Mouse (Mus musculus): ENCODE results near the gene Rpl37. TPM values are rescaled to one million over a fixed set of nuclear protein-coding genes. Genes with fewer than 3 reads are reported as not detected.

The Rpl37 gene
- total RNA-seq (2021): 100 to 1,000 TPM; 399 to 467 TPM
- long read RNA-seq, experiment 1, transcript Rpl37-201 (4 exons, 835 nt): major isoform, 456 of 551 reads
- long read RNA-seq, experiment 1, partial matches to known transcripts: 84 of 551 reads
- long read RNA-seq, experiment 1, other reads (novel, unspliced or antisense): 4 of 551 reads
- long read RNA-seq, experiment 2, transcript Rpl37-201 (4 exons, 835 nt): major isoform, 221 of 227 reads
- long read RNA-seq, experiment 2, partial matches to known transcripts: 0 of 227 reads
- long read RNA-seq, experiment 2, other reads (novel, unspliced or antisense): 2 of 227 reads

- peak; percentile 100 for DNase-seq
Observed at GRCm38 (mm10) chr15:5116270-5117030, at the start of gene Rpl37. Rpl37 (plus strand) TSS chr15:5116645.

GRCm38 (mm10) chr15:5068801-5069518, 47.5 kb upstream of the Rpl37 start:
- peak in 1 of 2 experiments; percentile 7 for DNase-seq

GRCm38 (mm10) chr15:5081235-5081634, 35.2 kb upstream of the Rpl37 start:
- no peak for DNase-seq

GRCm38 (mm10) chr15:5086162-5086561, 30.3 kb upstream of the Rpl37 start:
- no peak for DNase-seq

GRCm38 (mm10) chr15:5088850-5089608, 27.4 kb upstream of the Rpl37 start:
- no peak for DNase-seq

DNA sequence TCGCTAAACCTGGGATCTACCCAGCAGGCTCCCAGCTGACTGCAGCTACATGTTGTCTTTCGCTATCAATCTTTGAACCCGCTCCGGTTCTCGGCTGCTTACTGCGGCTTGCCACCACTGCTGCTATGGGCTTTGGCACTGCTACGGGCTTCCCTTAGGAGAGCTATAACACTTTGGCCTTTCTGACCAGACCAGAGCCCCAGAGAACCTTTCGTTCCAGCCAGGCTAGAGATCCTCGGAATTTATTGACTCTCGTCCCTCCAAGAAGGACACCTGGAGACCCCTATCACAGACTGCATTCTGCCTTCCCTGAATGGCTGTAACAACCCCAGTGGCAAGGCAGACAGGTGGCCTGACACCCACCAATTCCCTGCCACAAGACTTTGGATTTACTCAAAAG, 26.3 kb upstream of the Rpl37 start:
- no peak for DNase-seq

DNA sequence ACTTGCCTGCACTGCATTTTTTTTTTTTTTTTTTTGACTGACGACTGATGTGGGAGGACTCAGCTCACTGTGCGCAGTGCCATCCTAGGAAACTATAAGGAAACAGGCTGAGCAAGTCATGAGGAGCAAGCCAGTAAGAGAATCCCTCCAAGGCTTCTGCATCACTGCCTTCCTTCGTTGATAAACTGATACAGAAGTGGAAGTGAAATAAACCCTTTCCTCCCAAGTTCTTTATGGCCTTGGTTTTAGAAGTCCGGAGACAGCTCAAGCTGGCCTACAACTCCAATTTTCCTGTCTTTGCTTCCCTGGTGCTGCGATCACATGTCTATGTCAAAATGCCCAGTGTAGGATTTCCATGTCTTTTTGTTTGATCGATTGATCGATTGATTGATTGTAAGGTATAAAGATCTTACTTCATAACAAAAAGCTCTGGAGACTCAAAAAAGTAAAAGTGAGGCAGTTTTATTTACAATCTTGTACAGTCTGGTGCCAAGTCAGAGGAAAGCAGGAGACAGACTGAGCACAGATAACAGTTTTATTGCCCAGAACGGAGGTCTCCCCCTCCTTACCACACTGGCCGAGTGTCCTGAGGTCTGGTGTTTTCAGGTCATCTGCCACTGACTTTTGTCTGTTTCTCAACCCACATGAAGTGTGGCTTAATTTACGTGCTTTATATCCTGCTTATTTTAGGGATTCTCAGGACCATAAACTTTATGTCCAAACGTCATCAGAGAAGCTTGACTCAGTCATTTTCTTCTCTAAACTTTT, 20.7 kb upstream of the Rpl37 start:
- DNase-seq: no peak

- DNase-seq: no peak
Observed at GRCm38 (mm10) chr15:5097376-5097775, 19.1 kb upstream of the Rpl37 start.

- DNase-seq: no peak
Observed at GRCm38 (mm10) chr15:5102312-5102711, 14.1 kb upstream of the Rpl37 start.

GRCm38 (mm10) chr15:5105891-5106290, 10.6 kb upstream of the Rpl37 start:
- DNase-seq: no peak

- DNase-seq: no peak
Observed at GRCm38 (mm10) chr15:5106293-5106692, 10.2 kb upstream of the Rpl37 start.

DNA sequence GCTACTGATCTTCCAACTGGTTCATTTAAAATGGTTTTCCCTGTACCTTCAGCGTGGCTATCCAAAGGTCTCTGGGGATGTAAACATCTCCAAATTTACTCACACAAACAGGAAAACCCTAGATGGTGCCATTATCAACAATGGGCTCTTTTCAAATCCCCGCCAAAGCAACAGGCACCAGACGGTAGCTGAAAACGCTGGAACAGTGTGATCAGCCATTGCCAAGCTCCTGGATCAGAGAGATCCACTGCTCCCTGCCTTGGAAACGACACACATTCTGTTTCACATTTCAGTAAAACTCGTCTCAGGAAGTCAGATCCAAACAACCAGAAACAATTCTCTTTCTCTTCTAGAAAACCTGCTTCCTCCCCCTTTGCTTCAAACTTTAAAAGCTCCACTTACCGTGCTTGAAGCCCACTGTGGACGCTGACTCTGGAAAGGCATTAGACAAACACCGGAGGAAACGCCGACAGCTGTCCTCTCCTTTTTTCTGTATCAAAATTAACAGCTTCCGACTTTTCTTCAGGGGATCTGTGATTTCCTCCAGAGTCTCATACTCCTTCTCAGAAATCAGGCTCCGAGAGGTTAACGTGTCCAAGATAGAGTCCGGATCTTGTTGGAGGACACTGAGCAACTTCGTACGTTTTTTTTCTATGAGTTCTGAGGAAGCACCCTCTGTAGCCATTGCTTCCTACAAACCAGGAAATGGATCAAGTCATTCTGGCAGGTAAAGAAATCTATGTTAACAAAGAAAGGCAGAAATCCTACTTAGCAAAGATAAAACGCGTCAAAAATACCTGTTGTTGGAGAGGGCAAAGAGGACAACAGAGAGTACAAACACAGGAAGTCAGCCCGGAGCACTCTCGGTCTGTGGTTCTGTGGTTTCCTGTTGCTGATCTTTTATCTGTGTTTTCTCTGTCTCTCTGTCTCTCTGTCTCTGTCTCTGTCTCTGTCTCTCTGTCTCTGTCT, 8.5 kb upstream of the Rpl37 start, which contains the start of gene Card6:
TSS of gene Card6 (minus strand) at position 854 of the 969 bp plus-strand sequence.
- peak; percentile 10 to 32 for DNase-seq

DNA sequence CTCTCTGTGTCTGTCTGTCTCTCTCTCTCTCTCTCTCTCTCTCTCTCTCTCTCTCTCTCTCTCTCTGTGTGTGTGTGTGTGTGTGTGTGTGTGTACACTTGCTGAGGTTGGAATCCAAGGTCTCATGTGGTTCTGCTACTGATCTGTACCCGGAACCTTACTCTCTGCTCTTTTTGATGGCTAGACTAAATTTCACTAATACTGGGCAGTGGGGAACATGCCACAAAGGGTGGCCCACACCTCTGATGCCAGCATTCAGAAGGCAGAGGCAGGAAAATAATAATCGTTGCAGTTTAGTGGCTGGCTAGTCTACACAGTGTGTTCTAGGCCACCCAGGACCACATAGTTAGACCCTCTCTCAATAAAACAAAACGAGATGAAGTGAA, 7.8 kb upstream of the Rpl37 start:
- DNase-seq: no peak

DNA sequence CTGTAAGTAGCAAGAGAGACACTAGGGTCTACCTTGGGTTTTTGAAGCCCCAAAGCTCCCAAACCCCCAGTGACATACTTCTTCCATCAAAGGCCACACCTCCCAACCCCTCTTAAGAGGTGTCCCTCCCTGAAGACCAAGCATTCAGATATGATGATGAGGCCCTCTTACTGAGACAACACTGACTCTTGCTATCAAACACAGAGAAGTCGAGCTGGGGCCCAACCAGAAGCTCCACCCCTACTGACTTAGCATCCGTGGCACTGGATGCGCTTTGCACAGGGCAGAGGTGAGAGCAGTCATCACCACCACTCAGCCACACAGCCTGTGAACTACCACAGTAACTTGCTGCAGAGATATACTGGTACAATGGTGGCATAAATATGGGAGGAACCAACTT, 3.8 kb upstream of the Rpl37 start:
- no peak for DNase-seq

DNA sequence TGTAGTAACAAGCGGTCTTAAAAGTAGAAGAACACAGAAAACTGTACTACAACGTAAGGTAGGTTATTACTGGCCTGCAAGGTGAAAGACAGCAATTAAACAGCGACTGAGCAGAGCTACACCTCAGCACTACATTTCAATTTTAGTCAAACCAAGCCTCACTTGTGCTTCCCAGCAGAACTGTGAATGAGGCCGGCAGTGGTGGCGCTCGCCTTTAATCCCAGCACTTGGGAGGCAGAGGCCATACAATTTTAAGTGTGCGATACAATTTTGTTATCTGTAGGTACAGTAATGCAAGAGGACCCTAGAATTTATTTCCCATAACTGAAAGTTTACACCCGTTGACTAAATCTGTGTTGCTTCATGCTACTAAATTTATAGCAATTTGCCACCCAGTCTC, 1.3 kb upstream of the Rpl37 start:
- DNase-seq: no peak

GRCm38 (mm10) chr15:5117031-5117601, 671 bp downstream of the Rpl37 start:
- peak; percentile 21 to 26 for DNase-seq

DNA sequence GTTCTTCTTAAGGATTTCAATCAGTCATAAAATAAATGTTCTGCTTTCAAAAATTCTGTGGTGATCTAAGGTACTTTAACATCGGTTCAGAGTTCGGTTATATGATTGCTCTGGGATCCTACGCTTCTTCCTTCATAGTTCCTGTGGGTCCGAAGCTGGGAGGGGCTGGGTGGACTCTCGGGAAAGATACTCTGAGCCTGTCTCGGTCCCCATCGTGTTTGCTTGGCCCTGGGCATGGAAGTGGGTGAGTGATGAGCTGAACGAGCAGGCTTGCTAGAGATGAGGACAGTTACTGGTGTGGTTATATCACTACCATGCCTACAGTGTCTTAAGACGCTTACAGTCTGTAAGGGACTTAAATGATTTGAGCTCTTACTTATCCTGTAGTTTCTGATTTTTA, 2.2 kb downstream of the Rpl37 start:
- no peak for DNase-seq

DNA sequence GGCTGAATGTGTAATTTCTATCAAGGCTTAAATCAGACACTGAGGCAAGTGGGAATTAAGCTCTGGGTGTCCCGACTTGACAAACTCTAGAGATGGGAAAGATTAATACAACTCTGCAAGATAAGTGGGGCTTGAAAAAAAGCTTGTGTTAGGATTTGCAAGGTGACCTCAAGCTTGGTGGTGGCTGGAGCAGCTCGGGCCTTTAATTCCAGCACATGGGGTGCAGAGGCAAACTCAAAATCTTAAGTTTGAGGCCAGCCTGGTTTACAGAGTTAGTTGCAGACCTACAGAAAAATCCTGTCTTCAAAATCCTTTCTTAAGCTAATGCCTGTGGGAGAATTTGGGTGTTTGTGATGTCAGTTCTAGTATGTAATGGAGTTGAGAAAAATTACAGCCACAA, 2.7 kb downstream of the Rpl37 start:
- DNase-seq: no peak

- no peak for DNase-seq
Observed at GRCm38 (mm10) chr15:5119707-5120106, 3.3 kb downstream of the Rpl37 start.

Data from adrenal gland, postnatal 36 days (tissue).